Mouse (Mus musculus) heart, postnatal 10 days (tissue): ENCODE data around the gene Sox13. TPM values are rescaled to one million over a fixed set of nuclear protein-coding genes. Genes with fewer than 3 reads are reported as not detected.
A peak's percentile ranks its signal among the peaks of the same experiment; 100 is the strongest.

Experiments
- DNase-seq, 2 experiments: peaks; one replicate each; pipeline ENCODE4 v3.0.0; 2021
- intact Hi-C: fragments of 180-260 bp; cut with DNase I; formaldehyde crosslinking; loops from one replicate; pipeline ENCODE4 v1.15.1; 2025
- total RNA-seq, 2 experiments: library from RNA; stranded (reverse); gene quantifications; 2 replicates each; pipeline ENCODE4 v1.2.3; 2021

Sox13 gene
- total RNA-seq, 2 experiments from 2014 or later = 29.6 to 33.4 TPM

GRCm38 (mm10) chr1:133434018-133434755 lies 10.0 kb upstream of the Sox13 start:
- DNase-seq = peak in 1 of 2 experiments; percentile 74
- intact Hi-C loops = no loop called here

GRCm38 (mm10) chr1:133432566-133432965 lies 8.4 kb upstream of the Sox13 start:
- intact Hi-C loops = no loop called here
- no peak for DNase-seq

GRCm38 (mm10) chr1:133431133-133431532 lies 7.0 kb upstream of the Sox13 start:
- no peak for DNase-seq
- intact Hi-C loops = no loop called here

GRCm38 (mm10) chr1:133424547-133425140 lies 467 bp upstream of the Sox13 start:
- intact Hi-C loops = loop anchor here (2.0 to 5.0 kb wide), 3 partner anchors 28 to 163 kb away; no protein-coding TSS in a partner anchor
- DNase-seq = no peak

GRCm38 (mm10) chr1:133423166-133423542 lies 1.0 kb downstream of the Sox13 start:
- DNase-seq = peak in 1 of 2 experiments; percentile 39
- intact Hi-C loops = loop anchor here (5.0 kb wide), 1 partner anchor 164 kb away; no protein-coding TSS in a partner anchor

- intact Hi-C loops = loop anchor here (1.0 to 5.0 kb wide), 2 partner anchors 39 to 165 kb away; no protein-coding TSS in a partner anchor
- DNase-seq = peak; percentile 66 to 69
These were observed 1.5 kb downstream of the Sox13 start for GRCm38 (mm10) chr1:133422615-133423161.

- intact Hi-C loops = loop anchor here (1.0 to 5.0 kb wide), 2 partner anchors 39 to 165 kb away; no protein-coding TSS in a partner anchor
- no peak for DNase-seq
These were observed 2.1 kb downstream of the Sox13 start for GRCm38 (mm10) chr1:133421975-133422570.

GRCm38 (mm10) chr1:133421061-133421460 lies 3.1 kb downstream of the Sox13 start:
- intact Hi-C loops = loop anchor here (5.0 kb wide), 1 partner anchor 166 kb away; no protein-coding TSS in a partner anchor
- no peak for DNase-seq

GRCm38 (mm10) chr1:133420491-133420890 lies 3.7 kb downstream of the Sox13 start:
- intact Hi-C loops = loop anchor here (5.0 kb wide), 1 partner anchor 167 kb away; no protein-coding TSS in a partner anchor
- DNase-seq = peak in 1 of 2 experiments; percentile 61

- DNase-seq = no peak
- intact Hi-C loops = no loop called here
These were observed 4.9 kb downstream of the Sox13 start for GRCm38 (mm10) chr1:133419178-133419834.

GRCm38 (mm10) chr1:133418164-133418800 lies 5.9 kb downstream of the Sox13 start:
- DNase-seq = peak; percentile 79 to 83
- intact Hi-C loops = no loop called here

- peak in 1 of 2 experiments; percentile 43 for DNase-seq
- intact Hi-C loops = no loop called here
These were observed 6.6 kb downstream of the Sox13 start for GRCm38 (mm10) chr1:133417539-133417938.

GRCm38 (mm10) chr1:133417113-133417512 lies 7.1 kb downstream of the Sox13 start:
- DNase-seq = no peak
- intact Hi-C loops = no loop called here

GRCm38 (mm10) chr1:133416472-133416871 lies 7.7 kb downstream of the Sox13 start:
- no peak for DNase-seq
- intact Hi-C loops = no loop called here

GRCm38 (mm10) chr1:133415505-133415904 lies 8.7 kb downstream of the Sox13 start:
- DNase-seq = no peak
- intact Hi-C loops = no loop called here

GRCm38 (mm10) chr1:133415086-133415485 lies 9.1 kb downstream of the Sox13 start:
- DNase-seq = no peak
- intact Hi-C loops = no loop called here

GRCm38 (mm10) chr1:133412941-133413340 lies 11.2 kb downstream of the Sox13 start:
- intact Hi-C loops = no loop called here
- DNase-seq = no peak

- intact Hi-C loops = no loop called here
- DNase-seq = peak in 1 of 2 experiments; percentile 10
These were observed 12.6 kb downstream of the Sox13 start for GRCm38 (mm10) chr1:133411506-133412147.

- no peak for DNase-seq
- intact Hi-C loops = no loop called here
These were observed 14.4 kb downstream of the Sox13 start for GRCm38 (mm10) chr1:133409786-133410185.
